Mouse (Mus musculus) limb, embryonic 12.5 days (tissue): ENCODE measurements around the gene Bmp3. TPM values are rescaled to one million over a fixed set of nuclear protein-coding genes. Genes with fewer than 3 reads are reported as not detected.

Experiments
- ATAC-seq: fragments of 200-750 bp; cut with Nextera tagmentation; 2 replicates; pipeline ENCODE4 v1.8.0; 2017; ENCODE audit warnings: low read depth, moderate TSS enrichment; ENCODE audit not compliant: insufficient number of reproducible peaks, insufficient read depth, low FRiP score, low TSS enrichment
- H3K27ac ChIP-seq: fragments of 300-500 bp; sonication (generic); 2 replicates; pipeline ENCODE4 v1.5.1; 2016; ENCODE audit warnings: mild to moderate bottlenecking, moderate library complexity
- H3K27me3 ChIP-seq: fragments of 300-500 bp; sonication (generic); 2 replicates; pipeline ENCODE4 v1.6.1; 2016; ENCODE audit warnings: mild to moderate bottlenecking, moderate library complexity
- H3K36me3 ChIP-seq: fragments of 300-500 bp; sonication (generic); 2 replicates; pipeline ENCODE4 v1.6.1; 2016; ENCODE audit warnings: mild to moderate bottlenecking, moderate library complexity
- H3K4me1 ChIP-seq: fragments of 300-500 bp; sonication (generic); replicated peaks from 2 replicates; pipeline ENCODE4 v1.6.1; 2016
- H3K4me2 ChIP-seq: fragments of 300-500 bp; sonication (generic); 2 replicates; pipeline ENCODE4 v1.6.1; 2016; ENCODE audit warnings: mild to moderate bottlenecking, moderate library complexity
- H3K4me3 ChIP-seq: fragments of 300-500 bp; sonication (generic); replicated peaks from 2 replicates; pipeline ENCODE4 v1.5.1; 2016; ENCODE audit warnings: mild to moderate bottlenecking
- H3K9ac ChIP-seq: fragments of 300-500 bp; sonication (generic); replicated peaks from 2 replicates; pipeline ENCODE4 v1.6.1; 2016; ENCODE audit warnings: mild to moderate bottlenecking, moderate library complexity
- H3K9me3 ChIP-seq: fragments of 300-500 bp; sonication (generic); 2 replicates; pipeline ENCODE4 v1.6.1; 2016; ENCODE audit warnings: mild to moderate bottlenecking, moderate library complexity
- WGBS: fragments of 180-500 bp; shearing (Covaris S2); methylation state at CpG from one replicate; pipeline ENCODE4 v1.1.7; 2016; 5-methylcytosine and 5-hydroxymethylcytosine counted together
- polyA plus RNA-seq: library from polyadenylated mRNA; unstranded; fragments of >200 nt; fragmentation: Nextera tagmentation; extraction: Ambion mirVana; gene quantifications from 2 replicates; pipeline ENCODE4 v1.2.1, GENCODE M21; 2016

Gene Bmp3
- polyA plus RNA-seq, 1 experiment from 2014 or later: 1.9 TPM

GRCm38 (mm10) chr5:98900926-98901325, 46.7 kb downstream of the Bmp3 start:
- H3K36me3 ChIP-seq: no peaks in the 10 kb centered on the region
- ATAC-seq: no peak
- WGBS: 79% methylated on average over 5 of the region's 5 CpGs

GRCm38 (mm10) chr5:98902339-98902738, 48.1 kb downstream of the Bmp3 start:
- 65% methylated on average over 4 of the region's 4 CpGs for WGBS
- Histone ChIP-seq H3K27ac (no peak overlapping the region), H3K9me3 (peaks cover 4% of the 10 kb centered on the region; the same call in 1 of the 2 replicates), H3K4me2 (no peak overlapping the region), H3K9ac (no peak overlapping the region), H3K4me1 (no peaks in the 10 kb centered on the region), H3K36me3 (no peaks in the 10 kb centered on the region), H3K27me3 (no peaks in the 10 kb centered on the region), H3K4me3 (no peak overlapping the region)
- ATAC-seq: no peak

More at GRCm38 (mm10) chr5:98900926-98901325, 46.7 kb downstream of the Bmp3 start:
- Histone ChIP-seq H3K4me3 (no peak overlapping the region), H3K27ac (no peak overlapping the region), H3K4me2 (no peak overlapping the region), H3K9ac (no peak overlapping the region), H3K9me3 (peaks cover under 1% of the 10 kb centered on the region; the same call in 1 of the 2 replicates), H3K27me3 (no peaks in the 10 kb centered on the region), H3K4me1 (no peaks in the 10 kb centered on the region)

GRCm38 (mm10) chr5:98918716-98919115, 64.5 kb downstream of the Bmp3 start:
- no peaks in the 10 kb centered on the region for H3K4me1 ChIP-seq
- no peak overlapping the region for H3K4me3 ChIP-seq
- H3K27me3 ChIP-seq: no peaks in the 10 kb centered on the region
- no peaks in the 10 kb centered on the region for H3K36me3 ChIP-seq
- no peak overlapping the region for H3K27ac ChIP-seq
- no peaks in the 10 kb centered on the region for H3K9me3 ChIP-seq
- ATAC-seq: no peak
- WGBS: 83% methylated on average over 5 of the region's 5 CpGs
- H3K9ac ChIP-seq: no peak overlapping the region
- H3K4me2 ChIP-seq: no peak overlapping the region

GRCm38 (mm10) chr5:98921608-98922007, 67.4 kb downstream of the Bmp3 start:
- Histone ChIP-seq H3K27ac (no peak overlapping the region), H3K4me1 (no peaks in the 10 kb centered on the region), H3K4me2 (no peak overlapping the region), H3K36me3 (no peaks in the 10 kb centered on the region), H3K9ac (no peak overlapping the region), H3K4me3 (no peak overlapping the region), H3K27me3 (no peaks in the 10 kb centered on the region), H3K9me3 (no peaks in the 10 kb centered on the region)
- WGBS: 66% methylated on average over 1 of the region's 1 CpGs
- no peak for ATAC-seq

- H3K9ac ChIP-seq: no peak overlapping the region
- no peaks in the 10 kb centered on the region for H3K36me3 ChIP-seq
- no peak for ATAC-seq
- H3K4me3 ChIP-seq: no peak overlapping the region
- no peaks in the 10 kb centered on the region for H3K9me3 ChIP-seq
- no peaks in the 10 kb centered on the region for H3K4me1 ChIP-seq
- H3K4me2 ChIP-seq: no peak overlapping the region
- WGBS: 81% methylated on average over 3 of the region's 3 CpGs
- no peaks in the 10 kb centered on the region for H3K27me3 ChIP-seq
- no peak overlapping the region for H3K27ac ChIP-seq
Measured at GRCm38 (mm10) chr5:98922921-98923320, 68.7 kb downstream of the Bmp3 start.

Other genes starting within 250 kb of the Bmp3 start
- 2.9 and 3.7 TPM in 2 replicates for gene Prkg2, start 182.9 kb downstream of the Bmp3 start, polyA plus RNA-seq